Mouse (Mus musculus) CH12.LX (cell line): ENCODE measurements around the gene Fam71b. TPM values are rescaled to one million over a fixed set of nuclear protein-coding genes. Genes with fewer than 3 reads are reported as not detected.

Experiments used
- DNase-seq: peaks from one replicate; pipeline ENCODE4 v3.0.0-alpha.2; 2013; ENCODE audit errors: extremely low read depth
- H3K27ac ChIP-seq: 2 replicates; pipeline ENCODE4 v1.5.1; 2012; ENCODE audit warnings: low read depth, mild to moderate bottlenecking, control low read depth, moderate library complexity; ENCODE audit not compliant: insufficient read depth
- H3K27me3 ChIP-seq: replicated peaks from 2 replicates; pipeline ENCODE3; 2012; ENCODE audit warnings: inconsistent platforms
- H3K36me3 ChIP-seq, 2 experiments: replicated peaks in 1 of 2; 2 replicates each; pipeline versions ENCODE3 to v1.6.1; 2012; ENCODE audit warnings: inconsistent platforms in 1 of 2, low read length in 1 of 2, mild to moderate bottlenecking in 1 of 2, mixed read lengths in 1 of 2, moderate library complexity in 1 of 2; ENCODE audit not compliant: control insufficient read depth in 1 of 2, insufficient read depth in 1 of 2
- H3K4me1 ChIP-seq, 2 experiments: 2 replicates each; pipeline ENCODE4 v1.6.1; 2012; ENCODE audit warnings: inconsistent platforms in 1 of 2, moderate library complexity in 1 of 2; ENCODE audit not compliant: insufficient read depth in 2 of 2, control insufficient read depth in 1 of 2
- H3K4me2 ChIP-seq: 2 replicates; pipeline ENCODE4 v1.6.1; 2012; ENCODE audit warnings: low read depth, mild to moderate bottlenecking, control low read depth; ENCODE audit not compliant: poor library complexity, insufficient read depth, severe bottlenecking
- H3K4me3 ChIP-seq, 3 experiments: fragments of 150-350 bp in 1 of 3; sonication (generic) in 1 of 3; replicated peaks in 1 of 3; 2 replicates each; pipeline versions ENCODE3 to v1.5.1; 2011 to 2012; ENCODE audit warnings: low read depth in 2 of 3, low read length in 2 of 3, mild to moderate bottlenecking in 2 of 3, moderate library complexity in 2 of 3, control low read depth in 1 of 3, improper control_type of control experiment in 1 of 3, inconsistent platforms in 1 of 3, mixed read lengths in 1 of 3; ENCODE audit not compliant: poor library complexity in 1 of 3
- H3K79me2 ChIP-seq: replicated peaks from 2 replicates; pipeline ENCODE4 v1.6.1; 2012; ENCODE audit warnings: mild to moderate bottlenecking, moderate library complexity; ENCODE audit not compliant: control insufficient read depth, poor library complexity, insufficient read depth, severe bottlenecking; ENCODE audit errors: extremely low read depth
- H3K9ac ChIP-seq: 2 replicates; pipeline ENCODE4 v1.6.1; 2012; ENCODE audit warnings: low read depth, mild to moderate bottlenecking, control low read depth, moderate library complexity; ENCODE audit not compliant: insufficient read depth
- H3K9me3 ChIP-seq: replicated peaks from 2 replicates; pipeline ENCODE3; 2012; ENCODE audit warnings: low read length, inconsistent platforms, mixed read lengths
- CHD1 ChIP-seq: IDR thresholded peaks from 2 replicates; pipeline ENCODE4 v1.6.1; 2012; ENCODE audit warnings: low read depth, low read length, improper control_type of control experiment, inconsistent platforms
- CHD2 ChIP-seq: IDR thresholded peaks from 2 replicates; pipeline ENCODE4 v1.6.1; 2011; ENCODE audit warnings: low read length, improper control_type of control experiment
- CTCF ChIP-seq, 2 experiments: IDR thresholded peaks in 1 of 2; conservative IDR thresholded peaks in 1 of 2; 2 replicates each; pipeline ENCODE4 v1.5.1; 2011 to 2012; ENCODE audit warnings: low read depth in 2 of 2, low read length in 2 of 2, improper control_type of control experiment in 1 of 2, inconsistent platforms in 1 of 2, mild to moderate bottlenecking in 1 of 2, moderate library complexity in 1 of 2
- EP300 ChIP-seq: IDR thresholded peaks from 2 replicates; pipeline ENCODE4 v1.6.1; 2011; ENCODE audit warnings: low read length, improper control_type of control experiment
- ETS1 ChIP-seq: conservative IDR thresholded peaks from 2 replicates; pipeline ENCODE4 v1.6.1; 2012; ENCODE audit warnings: low read depth, mild to moderate bottlenecking, inconsistent platforms, low read length, improper control_type of control experiment, moderate library complexity
- GABPA ChIP-seq: IDR thresholded peaks from 2 replicates; pipeline ENCODE4 v1.6.1; 2012; ENCODE audit warnings: low read depth, low read length, improper control_type of control experiment, inconsistent platforms; ENCODE audit not compliant: insufficient replicate concordance
- HCFC1 ChIP-seq: IDR thresholded peaks from 2 replicates; pipeline ENCODE4 v1.6.1; 2012; ENCODE audit warnings: low read depth, mild to moderate bottlenecking, inconsistent platforms, low read length, improper control_type of control experiment
- IRF4 ChIP-seq: IDR thresholded peaks from 2 replicates; pipeline ENCODE4 v1.6.1; 2014; ENCODE audit warnings: low read depth, mild to moderate bottlenecking, inconsistent platforms, low read length, improper control_type of control experiment
- JUN ChIP-seq: IDR thresholded peaks from 2 replicates; pipeline ENCODE4 v1.6.1; 2011; ENCODE audit warnings: low read depth, mild to moderate bottlenecking, low read length, improper control_type of control experiment, moderate library complexity; ENCODE audit not compliant: insufficient read depth
- JUND ChIP-seq: conservative IDR thresholded peaks from 2 replicates; pipeline ENCODE4 v1.6.1; 2011; ENCODE audit warnings: low read depth, low read length, improper control_type of control experiment
- MAFK ChIP-seq: IDR thresholded peaks from 2 replicates; pipeline ENCODE4 v1.6.1; 2011; ENCODE audit warnings: low read length, improper control_type of control experiment; ENCODE audit not compliant: insufficient replicate concordance
- MAX ChIP-seq: IDR thresholded peaks from 2 replicates; pipeline ENCODE4 v1.6.1; 2011; ENCODE audit warnings: low read length, improper control_type of control experiment
- MEF2A ChIP-seq: IDR thresholded peaks from 2 replicates; pipeline ENCODE4 v1.6.1; 2014; ENCODE audit warnings: low read depth, mild to moderate bottlenecking, inconsistent platforms, low read length, improper control_type of control experiment, borderline replicate concordance
- NRF1 ChIP-seq: IDR thresholded peaks from 2 replicates; pipeline ENCODE4 v1.6.1; 2014; ENCODE audit warnings: low read depth, mild to moderate bottlenecking, inconsistent platforms, low read length, improper control_type of control experiment, moderate library complexity
- POLR2A ChIP-seq: IDR thresholded peaks from 2 replicates; pipeline ENCODE4 v1.6.1; 2011; ENCODE audit warnings: low read depth, mild to moderate bottlenecking, improper control_type of control experiment, low read length
- POLR2AphosphoS2 ChIP-seq: IDR thresholded peaks from 2 replicates; pipeline ENCODE4 v1.6.1; 2011; ENCODE audit warnings: low read depth, low read length, improper control_type of control experiment
- RAD21 ChIP-seq: IDR thresholded peaks from 2 replicates; pipeline ENCODE4 v1.6.1; 2011; ENCODE audit warnings: low read depth, mild to moderate bottlenecking, low read length, improper control_type of control experiment, moderate library complexity
- RCOR1 ChIP-seq: conservative IDR thresholded peaks from 2 replicates; pipeline ENCODE4 v1.6.1; 2012; ENCODE audit warnings: low read depth, mild to moderate bottlenecking, inconsistent platforms, low read length, improper control_type of control experiment
- SIN3A ChIP-seq: IDR thresholded peaks from 2 replicates; pipeline ENCODE4 v1.6.1; 2012; ENCODE audit warnings: low read length, improper control_type of control experiment, inconsistent platforms
- SMC3 ChIP-seq: IDR thresholded peaks from 2 replicates; pipeline ENCODE4 v1.6.1; 2011; ENCODE audit warnings: low read depth, low read length, improper control_type of control experiment
- TCF12 ChIP-seq: IDR thresholded peaks from 2 replicates; pipeline ENCODE4 v1.6.1; 2014; ENCODE audit warnings: low read depth, mild to moderate bottlenecking, inconsistent platforms, low read length, improper control_type of control experiment
- UBTF ChIP-seq: IDR thresholded peaks from 2 replicates; pipeline ENCODE4 v1.6.1; 2012; ENCODE audit warnings: low read depth, mild to moderate bottlenecking, inconsistent platforms, low read length, improper control_type of control experiment, moderate library complexity
- ZC3H11A ChIP-seq: IDR thresholded peaks from 2 replicates; pipeline ENCODE4 v1.6.1; 2012; ENCODE audit warnings: low read depth, mild to moderate bottlenecking, inconsistent platforms, low read length, improper control_type of control experiment
- ZKSCAN1 ChIP-seq: IDR thresholded peaks from 2 replicates; pipeline ENCODE4 v1.6.1; 2012; ENCODE audit warnings: low read depth, inconsistent platforms, low read length, improper control_type of control experiment, borderline replicate concordance
- ZNF384 ChIP-seq: IDR thresholded peaks from 2 replicates; pipeline ENCODE4 v1.6.1; 2012; ENCODE audit warnings: low read depth, low read length, improper control_type of control experiment, inconsistent platforms
- dilution Hi-C: fragments of 300-500 bp; cut with MboI; formaldehyde crosslinking; loops from 2 replicates; pipeline ENCODE4 v1.14.3; 2020; ENCODE audit warnings: low sequenced_read_pairs; ENCODE audit not compliant: extremely low pct_unique_long_range_greater_than_20kb, extremely low pct_ligation_motif_present
- in situ Hi-C: fragments of 300-500 bp; cut with MboI; formaldehyde crosslinking; loops from 3 replicates; pipeline ENCODE4 v1.14.3; 2019; ENCODE audit warnings: low sequenced_read_pairs, low pct_ligation_motif_present, low pct_unique_long_range_greater_than_20kb, mixed read lengths
- polyA plus RNA-seq: library from polyadenylated mRNA; unstranded; fragments of >175 nt; gene quantifications from 2 replicates; pipeline ENCODE4 v1.2.1, GENCODE M21; 2012; ENCODE audit warnings: low read depth; ENCODE audit not compliant: insufficient read length
- total RNA-seq, 2 experiments: library from RNA; depleted of rRNA; stranded (reverse); fragments of 300-350 nt in 1 of 2; fragments of >200 nt in 1 of 2; gene quantifications; 2 replicates each; pipeline ENCODE4 v1.2.3; 2012 to 2014

Fam71b gene
- total and polyA plus RNA-seq, 3 experiments, result 0.46 to 2.6 (median 2.4) TPM

DNA sequence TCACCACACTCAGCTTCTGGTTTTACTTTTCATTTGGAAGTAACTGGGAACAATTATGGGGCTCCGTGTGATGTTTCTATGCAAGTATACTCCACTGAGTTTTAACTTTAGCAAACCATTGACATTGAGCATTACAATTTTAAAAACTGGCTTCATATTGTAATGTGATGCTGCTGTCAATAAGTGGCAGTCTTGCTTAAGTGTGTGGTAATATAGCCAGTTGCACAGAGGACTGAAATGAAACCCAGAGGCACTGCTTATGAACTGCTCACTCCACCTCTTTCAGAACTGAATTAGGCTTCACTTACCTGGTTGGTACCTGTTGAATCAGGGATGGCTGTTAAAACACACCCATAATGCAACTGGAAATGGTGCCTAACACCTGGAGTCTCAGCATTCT is 46.8 kb downstream of the Fam71b start:
- Histone ChIP-seq H3K9me3 (no peaks in the 10 kb centered on the region), H3K79me2 (peaks cover 29% of the 10 kb centered on the region), H3K36me3 (peaks cover 22 to 62% of the 10 kb centered on the region in 2 experiments), H3K27ac (no peak overlapping the region), H3K27me3 (no peaks in the 10 kb centered on the region), H3K4me3 (no peak overlapping the region), H3K9ac (no peak overlapping the region), H3K4me2 (no peak overlapping the region), H3K4me1 (peaks cover 5 to 72% of the 10 kb centered on the region in 2 experiments)
- DNase-seq, result no peak
- dilution Hi-C loops (no loop called here), in situ Hi-C loops (loop anchor here (10.0 kb wide), 1 partner anchor 292 kb away; the partner anchor contains the start of gene Havcr1)
- TF ChIP-seq UBTF, result no peak
- TF ChIP-seq SIN3A, result no peak
- TF ChIP-seq ZKSCAN1, result no peak
- 0 out of 2 replicates have a peak, but pooled peaks have one; percentile 2 for TF ChIP-seq ETS1
- TF ChIP-seq SMC3, result peak; percentile 45; the same call in 1 of the 2 replicates
- TF ChIP-seq MAX, result no peak
- no peak for TF ChIP-seq CHD1
- no peak for TF ChIP-seq HCFC1
- no peak for TF ChIP-seq NRF1
- no peak for TF ChIP-seq IRF4
- no peak for TF ChIP-seq CHD2
- TF ChIP-seq POLR2AphosphoS2, result no peak
- no peak for TF ChIP-seq JUN
- TF ChIP-seq RAD21, result peak; percentile 76
- peak in 1 of 2 experiments; percentile 71; a peak in 2 of 4 replicates for TF ChIP-seq CTCF (conservative IDR thresholded peaks at IDR 0.05 in 1 of 2, IDR thresholded peaks at IDR 0.05 in 1 of 2; ENCODE audit: low read depth in 2 of 2, low read length in 2 of 2)
- no peak for TF ChIP-seq POLR2A
- TF ChIP-seq GABPA, result no peak
- no peak for TF ChIP-seq EP300
- TF ChIP-seq TCF12, result no peak
- TF ChIP-seq ZNF384, result no peak
- TF ChIP-seq MEF2A, result no peak
- TF ChIP-seq ZC3H11A, result no peak
- no peak for TF ChIP-seq RCOR1
- TF ChIP-seq JUND, result no peak
- no peak for TF ChIP-seq MAFK
